Mouse (Mus musculus): ENCODE measurements around the gene Nfatc4.
A peak's percentile ranks its signal among the peaks of the same experiment; 100 is the strongest.

The Nfatc4 gene

GRCm38 (mm10) chr14:55822435-55822990 lies 431 bp upstream of the Nfatc4 start:
- DNase-seq (ENCODE audit: low read depth, low spot score), result peak; percentile 91

GRCm38 (mm10) chr14:55824001-55824480 lies 1.1 kb downstream of the Nfatc4 start:
- no peak for DNase-seq (ENCODE audit: low read depth, low spot score)

GRCm38 (mm10) chr14:55824481-55825215 lies 1.7 kb downstream of the Nfatc4 start:
- no peak for DNase-seq (ENCODE audit: low read depth, low spot score)

GRCm38 (mm10) chr14:55825216-55826051 lies 2.5 kb downstream of the Nfatc4 start:
- no peak for DNase-seq (ENCODE audit: low read depth, low spot score)

GRCm38 (mm10) chr14:55826142-55826541 lies 3.2 kb downstream of the Nfatc4 start:
- DNase-seq (ENCODE audit: low read depth, low spot score), result no peak

- no peak for DNase-seq (ENCODE audit: low read depth, low spot score)
Observed at GRCm38 (mm10) chr14:55826551-55827340, 3.8 kb downstream of the Nfatc4 start.

- DNase-seq (ENCODE audit: low read depth, low spot score), result no peak
Observed at GRCm38 (mm10) chr14:55828716-55829263, 5.8 kb downstream of the Nfatc4 start.

- no peak for DNase-seq (ENCODE audit: low read depth, low spot score)
Observed at GRCm38 (mm10) chr14:55829854-55830253, 6.9 kb downstream of the Nfatc4 start.

GRCm38 (mm10) chr14:55830331-55830730 lies 7.4 kb downstream of the Nfatc4 start:
- no peak for DNase-seq (ENCODE audit: low read depth, low spot score)

- DNase-seq (ENCODE audit: low read depth, low spot score), result no peak
Observed at GRCm38 (mm10) chr14:55833126-55833525, 10.2 kb downstream of the Nfatc4 start.

- DNase-seq (ENCODE audit: low read depth, low spot score), result no peak
Observed at GRCm38 (mm10) chr14:55834808-55835533, 12.0 kb downstream of the Nfatc4 start.

GRCm38 (mm10) chr14:55838312-55838711 lies 15.4 kb downstream of the Nfatc4 start:
- DNase-seq (ENCODE audit: low read depth, low spot score), result no peak

GRCm38 (mm10) chr14:55838740-55839139 lies 15.8 kb downstream of the Nfatc4 start:
- DNase-seq (ENCODE audit: low read depth, low spot score), result peak; percentile 41

GRCm38 (mm10) chr14:55840853-55841366 lies 18.0 kb downstream of the Nfatc4 start:
- no peak for DNase-seq (ENCODE audit: low read depth, low spot score)

- DNase-seq (ENCODE audit: low read depth, low spot score), result peak; percentile 47
Observed at GRCm38 (mm10) chr14:55842794-55843193, 19.9 kb downstream of the Nfatc4 start.

- DNase-seq (ENCODE audit: low read depth, low spot score), result no peak
Observed at GRCm38 (mm10) chr14:55845506-55846294, 22.8 kb downstream of the Nfatc4 start.

GRCm38 (mm10) chr14:55850885-55851284 lies 27.9 kb downstream of the Nfatc4 start:
- no peak for DNase-seq (ENCODE audit: low read depth, low spot score)

GRCm38 (mm10) chr14:55852646-55853551 lies 30.0 kb downstream of the Nfatc4 start:
- no peak for DNase-seq (ENCODE audit: low read depth, low spot score)

All from A20 (cell line).